Mouse (Mus musculus) stomach, embryonic 15.5 days (tissue): ENCODE data around the gene Slain2. TPM values are rescaled to one million over a fixed set of nuclear protein-coding genes. Genes with fewer than 3 reads are reported as not detected.

Experiments
- polyA plus RNA-seq: library from polyadenylated mRNA; unstranded; fragments of >200 nt; fragmentation: Nextera tagmentation; extraction: Ambion mirVana; gene quantifications from 2 replicates; pipeline ENCODE4 v1.2.1, GENCODE M21; 2015

Gene Slain2
- polyA plus RNA-seq, 1 experiment from 2014 or later = 15.2 TPM

Other genes with a start within 250 kb of the Slain2 start
- gene Txk, start 161.5 kb upstream of the Slain2 start, polyA plus RNA-seq = 0.36 and 0.37 TPM in 2 replicates
- 9.9 and 10.8 TPM in 2 replicates for gene Tec, start 45.8 kb upstream of the Slain2 start, polyA plus RNA-seq
- gene Gm10135, start 60.4 kb downstream of the Slain2 start, polyA plus RNA-seq = not detected in 2 replicates
- 8.6 and 10.6 TPM in 2 replicates for gene Slc10a4, start 92.6 kb downstream of the Slain2 start, polyA plus RNA-seq